Mouse (Mus musculus) left cerebral cortex, postnatal 25 days (tissue): ENCODE data around the gene Ddhd1. TPM values are rescaled to one million over a fixed set of nuclear protein-coding genes. Genes with fewer than 3 reads are reported as not detected.
"Not testable (repeated sequence)": the region's sequence is repeated elsewhere in the genome, so short reads cannot be mapped to it uniquely, and the experiment has no call there.

ENCODE experiments used
- DNase-seq, 2 experiments: peaks; one replicate each; pipeline ENCODE4 v3.0.0; 2022; ENCODE audit warnings: low spot score in 2 of 2, mixed read lengths in 1 of 2
- intact Hi-C: fragments of 180-260 bp; cut with DNase I; formaldehyde crosslinking; loops from one replicate; pipeline ENCODE4 v1.15.1; 2025
- total RNA-seq, 2 experiments: library from RNA; stranded (reverse); gene quantifications; 2 replicates each; pipeline ENCODE4 v1.2.3; 2021

Gene Ddhd1
- total RNA-seq, 2 experiments from 2014 or later = 73.4 to 81.3 TPM

- intact Hi-C loops = no loop called here
Observed at GRCm38 (mm10) chr14:45593261-45593660, 64.7 kb downstream of the Ddhd1 start.

DNA sequence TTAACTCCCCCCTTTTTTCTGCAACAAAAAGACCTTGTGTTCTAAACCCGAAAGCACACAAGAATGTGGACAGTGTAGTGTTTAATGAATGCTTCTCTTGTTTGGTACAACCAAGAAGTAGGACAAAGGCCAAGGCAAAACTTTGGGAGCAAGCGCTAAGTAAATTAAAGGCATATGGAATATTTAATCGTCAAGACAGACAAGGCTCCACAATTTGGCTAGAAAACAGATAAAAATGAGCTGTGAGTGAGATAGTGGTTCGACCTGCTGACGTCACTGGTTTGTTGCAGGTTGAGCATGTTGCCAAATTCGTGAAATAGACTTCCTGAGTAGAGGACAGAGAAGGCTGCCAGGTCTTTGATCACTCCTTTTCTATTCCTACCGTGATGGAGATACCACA, 69.5 kb downstream of the Ddhd1 start:
- intact Hi-C loops = no loop called here
- DNase-seq = no peak

More at GRCm38 (mm10) chr14:45593261-45593660, 64.7 kb downstream of the Ddhd1 start:
- no peak for DNase-seq

GRCm38 (mm10) chr14:45587536-45587935, 70.4 kb downstream of the Ddhd1 start:
- intact Hi-C loops = no loop called here
- DNase-seq = no peak

GRCm38 (mm10) chr14:45583494-45584027, 74.4 kb downstream of the Ddhd1 start:
- no peak for DNase-seq

GRCm38 (mm10) chr14:45580923-45581827, 76.8 kb downstream of the Ddhd1 start:
- intact Hi-C loops = not testable (repeated sequence)
- DNase-seq = peak; percentile 39 to 58

More at GRCm38 (mm10) chr14:45583494-45584027, 74.4 kb downstream of the Ddhd1 start:
- intact Hi-C loops = no loop called here

- peak; percentile 46 to 55 for DNase-seq
- intact Hi-C loops = loop anchor here (5.0 to 10.0 kb wide), 3 partner anchors 36 to 208 kb away; no protein-coding TSS in a partner anchor
Observed at GRCm38 (mm10) chr14:45566066-45566937, 91.6 kb downstream of the Ddhd1 start.

DNA sequence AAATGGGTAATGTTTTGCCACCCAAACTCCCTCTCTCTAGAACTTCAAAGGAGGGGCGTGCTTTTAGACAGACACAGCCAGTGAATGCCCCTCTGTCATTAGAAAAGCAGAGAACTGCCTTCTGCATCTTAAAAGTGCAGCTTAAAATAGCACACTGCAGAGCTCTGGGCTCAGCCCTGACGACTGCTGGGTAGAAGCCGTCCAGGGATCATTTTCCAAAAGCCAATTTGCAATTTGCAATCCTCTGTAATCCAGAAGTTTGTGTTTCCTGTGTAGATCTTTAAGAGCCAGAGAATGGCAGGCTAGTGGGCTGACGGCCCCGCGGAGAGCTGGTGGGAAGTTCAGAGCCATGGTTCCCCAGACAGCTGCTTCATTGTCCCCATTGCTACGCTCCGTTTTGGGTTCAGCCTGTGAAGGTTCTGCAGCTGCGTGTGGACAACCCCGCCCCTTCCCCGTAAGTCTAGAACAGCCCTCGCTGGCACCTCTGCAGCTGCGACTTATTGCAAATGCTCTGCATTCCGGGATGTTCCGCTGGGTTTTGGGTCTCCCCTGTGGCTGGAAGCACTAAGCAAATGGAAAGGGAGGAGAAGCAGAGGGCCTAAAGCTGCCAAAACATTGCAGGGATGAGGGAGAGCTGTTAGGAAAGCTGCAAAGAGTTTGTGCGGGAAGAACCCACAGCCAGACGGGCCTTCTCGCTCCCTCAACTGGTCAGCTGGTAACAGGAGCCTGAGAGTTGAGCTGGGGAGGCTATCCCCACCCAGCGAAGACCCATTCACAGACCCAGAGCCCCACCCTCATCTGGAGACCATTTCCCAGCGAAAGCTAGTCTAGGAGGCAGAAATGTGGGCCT, 92.5 kb downstream of the Ddhd1 start:
- DNase-seq = peak; percentile 52 to 60
- intact Hi-C loops = loop anchor here (2.0 to 10.0 kb wide), 4 partner anchors 35 to 209 kb away; partner anchors contain the start of gene Fermt2

DNA sequence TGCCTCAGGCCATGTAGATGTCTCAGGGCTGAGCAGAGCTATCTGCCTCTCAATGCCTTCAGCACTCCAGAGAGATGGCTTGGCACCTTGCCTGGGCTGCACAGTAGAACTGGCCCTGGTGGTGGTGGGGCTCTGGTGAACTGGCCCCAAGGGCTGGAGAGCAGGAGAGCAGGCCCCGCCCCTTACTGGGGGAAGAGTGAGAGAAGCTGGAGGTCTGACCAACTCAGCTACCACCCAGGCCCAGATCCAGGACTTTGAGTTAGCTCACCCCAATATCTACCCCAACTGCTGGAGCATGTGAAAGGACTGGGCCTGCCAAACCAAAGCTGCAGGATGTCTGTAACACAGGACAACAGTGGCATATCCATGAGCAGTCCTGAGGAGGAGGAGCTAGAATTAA, 94.4 kb downstream of the Ddhd1 start:
- no peak for DNase-seq

DNA sequence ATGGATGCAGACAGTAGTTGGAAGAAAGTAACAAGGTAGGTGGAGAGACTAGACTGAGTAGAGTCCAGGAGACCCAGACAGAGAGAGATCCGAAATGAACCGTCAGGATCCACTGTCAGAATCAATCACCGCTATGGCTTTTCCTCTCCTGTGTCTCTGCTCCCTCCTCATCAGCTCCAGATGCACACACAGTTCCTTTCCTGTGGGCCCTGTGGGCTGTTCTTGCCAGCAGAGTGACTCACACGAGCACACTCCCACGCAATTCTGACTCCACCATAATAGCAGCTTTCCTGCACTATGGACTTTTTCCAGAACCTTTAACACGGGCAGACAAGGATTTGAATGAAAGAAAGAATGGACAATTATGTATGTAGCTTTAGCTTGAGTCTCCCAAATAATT, 96.3 kb downstream of the Ddhd1 start:
- intact Hi-C loops = loop anchor here (5.0 to 10.0 kb wide), 2 partner anchors 96 to 213 kb away; partner anchors contain the start of gene Ddhd1

More for the DNA sequence above, 94.4 kb downstream of the Ddhd1 start:
- intact Hi-C loops = loop anchor here (5.0 to 10.0 kb wide), 2 partner anchors 94 to 211 kb away; partner anchors contain the start of gene Ddhd1

DNA sequence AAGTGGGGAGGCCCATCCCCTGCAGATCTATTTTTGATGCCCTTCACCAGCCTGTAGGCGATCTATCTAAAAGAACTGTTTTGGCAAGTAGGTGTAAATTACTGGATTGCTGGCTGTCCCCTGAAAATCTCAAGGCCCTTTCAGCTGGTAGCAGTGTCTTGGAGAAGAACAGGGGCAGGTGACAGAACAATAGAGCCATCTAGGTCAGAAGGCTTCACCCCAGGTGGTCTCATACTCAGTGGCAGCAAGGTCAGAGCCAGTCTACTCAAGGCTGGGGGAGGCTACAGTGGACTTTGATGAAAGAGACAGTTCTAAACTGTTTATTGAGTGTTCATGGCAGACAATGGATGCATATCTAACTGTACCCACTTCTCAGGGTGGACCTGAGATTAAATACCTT, 98.9 kb downstream of the Ddhd1 start:
- no peak for DNase-seq
- intact Hi-C loops = no loop called here

More for the DNA sequence above, 96.3 kb downstream of the Ddhd1 start:
- peak; percentile 69 to 91 for DNase-seq

DNA sequence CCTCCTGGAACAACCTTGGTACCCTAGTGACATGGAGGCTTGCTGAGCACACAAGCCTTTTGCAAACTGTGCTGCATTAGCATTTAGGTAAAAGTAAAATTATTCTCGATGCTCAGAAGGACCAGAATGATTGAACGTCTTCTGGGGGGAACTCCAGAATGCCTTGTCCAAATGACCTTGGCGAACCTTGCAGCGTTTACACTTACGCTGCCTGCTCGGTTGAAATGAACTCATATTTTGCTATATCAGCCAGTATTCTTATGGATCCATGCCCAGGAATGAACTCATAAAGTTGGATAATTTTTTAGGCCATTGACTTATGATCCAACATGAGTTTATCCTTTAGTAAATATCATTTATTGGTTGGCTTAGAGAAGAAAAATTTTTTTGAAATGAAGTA, 103.6 kb downstream of the Ddhd1 start:
- no peak for DNase-seq
- intact Hi-C loops = no loop called here

- DNase-seq = peak in 1 of 2 experiments; percentile 54
- intact Hi-C loops = no loop called here
Observed at GRCm38 (mm10) chr14:45553854-45554253, 104.1 kb downstream of the Ddhd1 start.

GRCm38 (mm10) chr14:45552431-45552830, 105.5 kb downstream of the Ddhd1 start:
- DNase-seq = no peak
- intact Hi-C loops = no loop called here

DNA sequence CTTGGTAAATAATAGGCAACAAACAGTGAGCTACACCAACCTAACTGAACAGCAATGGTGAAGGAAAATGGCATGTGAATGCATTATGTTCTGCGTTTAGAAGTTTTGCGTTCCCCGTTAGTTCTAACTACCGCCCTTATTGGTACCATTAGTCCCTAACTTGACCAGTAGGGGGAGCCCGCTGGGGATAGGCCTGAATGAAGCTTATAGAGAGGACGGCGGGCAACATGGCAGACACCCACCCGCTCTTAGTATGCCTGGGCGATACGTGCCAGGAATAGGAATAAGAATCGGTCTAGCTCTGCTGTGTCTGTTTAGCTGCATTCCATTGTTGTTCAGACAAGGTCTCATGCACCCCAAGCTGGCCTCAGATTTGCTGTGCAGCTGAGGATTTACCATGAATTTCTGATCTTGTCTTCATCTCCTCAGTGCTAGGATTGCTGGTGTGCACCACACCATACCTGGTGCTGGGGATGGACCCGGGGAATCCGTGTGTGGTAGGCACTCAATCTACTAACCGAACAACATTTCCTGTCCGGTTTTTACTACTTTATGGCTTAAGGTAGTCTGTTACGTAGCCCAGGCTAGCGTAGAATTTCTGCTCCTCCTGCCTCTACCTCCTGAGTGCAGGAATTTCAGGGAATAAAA, 106.7 kb downstream of the Ddhd1 start:
- intact Hi-C loops = no loop called here
- DNase-seq = peak in 1 of 2 experiments; percentile 54

GRCm38 (mm10) chr14:45550010-45550647, 107.8 kb downstream of the Ddhd1 start:
- intact Hi-C loops = no loop called here
- DNase-seq = peak; percentile 47 to 87

GRCm38 (mm10) chr14:45548118-45548517, 109.8 kb downstream of the Ddhd1 start:
- intact Hi-C loops = no loop called here
- DNase-seq = no peak

- no peak for DNase-seq
- intact Hi-C loops = loop anchor here (5.0 kb wide), 1 partner anchor 123 kb away; no protein-coding TSS in a partner anchor
Observed at GRCm38 (mm10) chr14:45544905-45545304, 113.0 kb downstream of the Ddhd1 start.

- intact Hi-C loops = loop anchor here (5.0 kb wide), 1 partner anchor 122 kb away; no protein-coding TSS in a partner anchor
- DNase-seq = no peak
Observed at GRCm38 (mm10) chr14:45544026-45544425, 113.9 kb downstream of the Ddhd1 start.
